Mouse (Mus musculus) right cerebral cortex, adult 2 months (tissue): ENCODE results near the gene Ak1.

Source experiments
- DNase-seq, 2 experiments: peaks; one replicate each; pipeline ENCODE4 v3.0.0; 2021 to 2022; ENCODE audit warnings: low spot score in 2 of 2

The Ak1 gene

GRCm38 (mm10) chr2:32627266-32628043 lies 5.9 kb downstream of the Ak1 start:
- no peak for DNase-seq

GRCm38 (mm10) chr2:32628044-32628550 lies 6.5 kb downstream of the Ak1 start:
- DNase-seq: no peak

GRCm38 (mm10) chr2:32628729-32629128 lies 7.2 kb downstream of the Ak1 start:
- peak; percentile 54 to 77 for DNase-seq

GRCm38 (mm10) chr2:32629276-32629976 lies 7.9 kb downstream of the Ak1 start:
- peak; percentile 44 to 55 for DNase-seq

- DNase-seq: no peak
Observed at GRCm38 (mm10) chr2:32630036-32630435, 8.5 kb downstream of the Ak1 start.

- no peak for DNase-seq
Observed at GRCm38 (mm10) chr2:32631046-32631445, 9.5 kb downstream of the Ak1 start.

GRCm38 (mm10) chr2:32631737-32632394 lies 10.3 kb downstream of the Ak1 start:
- DNase-seq: peak; percentile 84 to 89

- DNase-seq: no peak
Observed at GRCm38 (mm10) chr2:32633660-32634059, 12.1 kb downstream of the Ak1 start.

GRCm38 (mm10) chr2:32634277-32635105 lies 12.9 kb downstream of the Ak1 start:
- no peak for DNase-seq

- DNase-seq: no peak
Observed at GRCm38 (mm10) chr2:32636617-32637016, 15.1 kb downstream of the Ak1 start.

GRCm38 (mm10) chr2:32637778-32638281 lies 16.3 kb downstream of the Ak1 start:
- DNase-seq: no peak

GRCm38 (mm10) chr2:32639632-32640031 lies 18.1 kb downstream of the Ak1 start:
- no peak for DNase-seq

- DNase-seq: no peak
Observed at GRCm38 (mm10) chr2:32640550-32641051, 19.0 kb downstream of the Ak1 start.

GRCm38 (mm10) chr2:32641810-32642209 lies 20.3 kb downstream of the Ak1 start:
- no peak for DNase-seq

GRCm38 (mm10) chr2:32642813-32643212 lies 21.3 kb downstream of the Ak1 start:
- DNase-seq: no peak

- no peak for DNase-seq
Observed at GRCm38 (mm10) chr2:32644083-32644482, 22.5 kb downstream of the Ak1 start.

GRCm38 (mm10) chr2:32644799-32645475 lies 23.4 kb downstream of the Ak1 start:
- no peak for DNase-seq

- no peak for DNase-seq
Observed at GRCm38 (mm10) chr2:32645647-32646046, 24.1 kb downstream of the Ak1 start.

GRCm38 (mm10) chr2:32646379-32647056 lies 25.0 kb downstream of the Ak1 start, which contains the start of gene Eng:
Eng (plus strand) TSS chr2:32646595.
- DNase-seq: no peak

- no peak for DNase-seq
Observed at GRCm38 (mm10) chr2:32647366-32647765, 25.8 kb downstream of the Ak1 start.
